Mouse (Mus musculus): ENCODE measurements around the gene Cdk7. TPM values are rescaled to one million over a fixed set of nuclear protein-coding genes. Genes with fewer than 3 reads are reported as not detected.
"Not testable (repeated sequence)": the region's sequence is repeated elsewhere in the genome, so short reads cannot be mapped to it uniquely, and the experiment has no call there.

Cdk7 gene
- total RNA-seq (2015) (26.1 and 27.2 TPM in 2 replicates), total RNA-seq (2017) (22.2 and 22.6 TPM in 2 replicates)

GRCm38 (mm10) chr13:100730861-100731176 is at the start of gene Cdk7:
Cdk7 (minus strand) TSS chr13:100730939.
- ATAC-seq (ENCODE audit: poor library complexity, severe bottlenecking): peak; percentile 100

- ATAC-seq (ENCODE audit: poor library complexity, severe bottlenecking): no peak
Measured at GRCm38 (mm10) chr13:100777491-100777890, 46.8 kb upstream of the Cdk7 start.

- no peak for ATAC-seq (ENCODE audit: poor library complexity, severe bottlenecking)
Measured at GRCm38 (mm10) chr13:100776710-100777109, 46.0 kb upstream of the Cdk7 start.

GRCm38 (mm10) chr13:100776056-100776419 is 45.3 kb upstream of the Cdk7 start:
- ATAC-seq (ENCODE audit: poor library complexity, severe bottlenecking): no peak; the same call in 1 of the 2 replicates

- peak; percentile 99 for ATAC-seq (ENCODE audit: poor library complexity, severe bottlenecking)
Measured at GRCm38 (mm10) chr13:100775252-100776055, 44.7 kb upstream of the Cdk7 start, which contains the start of gene Cenph. Cenph (minus strand) TSS chr13:100775899.

GRCm38 (mm10) chr13:100774704-100775103 is 44.0 kb upstream of the Cdk7 start:
- ATAC-seq (ENCODE audit: poor library complexity, severe bottlenecking): no peak

GRCm38 (mm10) chr13:100755329-100755728 is 24.6 kb upstream of the Cdk7 start:
- ATAC-seq (ENCODE audit: poor library complexity, severe bottlenecking): no peak

GRCm38 (mm10) chr13:100754186-100754585 is 23.4 kb upstream of the Cdk7 start:
- no peak for ATAC-seq (ENCODE audit: poor library complexity, severe bottlenecking)

GRCm38 (mm10) chr13:100753011-100753410 is 22.3 kb upstream of the Cdk7 start:
- ATAC-seq (ENCODE audit: poor library complexity, severe bottlenecking): no peak

GRCm38 (mm10) chr13:100752529-100752928 is 21.8 kb upstream of the Cdk7 start:
- no peak for ATAC-seq (ENCODE audit: poor library complexity, severe bottlenecking)

GRCm38 (mm10) chr13:100751402-100751801 is 20.7 kb upstream of the Cdk7 start:
- ATAC-seq (ENCODE audit: poor library complexity, severe bottlenecking): no peak

- ATAC-seq (ENCODE audit: poor library complexity, severe bottlenecking): peak; percentile 81
Measured at GRCm38 (mm10) chr13:100750799-100751198, 20.1 kb upstream of the Cdk7 start.

- ATAC-seq (ENCODE audit: poor library complexity, severe bottlenecking): no peak
Measured at GRCm38 (mm10) chr13:100748638-100749037, 17.9 kb upstream of the Cdk7 start.

- ATAC-seq (ENCODE audit: poor library complexity, severe bottlenecking): no peak
Measured at GRCm38 (mm10) chr13:100746090-100746489, 15.4 kb upstream of the Cdk7 start.

- peak; percentile 93 for ATAC-seq (ENCODE audit: poor library complexity, severe bottlenecking)
Measured at GRCm38 (mm10) chr13:100744036-100744744, 13.5 kb upstream of the Cdk7 start, which contains the start of gene Mrps36. Mrps36 (minus strand) TSS chr13:100744659.

- no peak; the same call in 1 of the 2 replicates for ATAC-seq (ENCODE audit: poor library complexity, severe bottlenecking)
Measured at GRCm38 (mm10) chr13:100743346-100744035, 12.8 kb upstream of the Cdk7 start.

- no peak for ATAC-seq (ENCODE audit: poor library complexity, severe bottlenecking)
Measured at GRCm38 (mm10) chr13:100742831-100743230, 12.1 kb upstream of the Cdk7 start.

- no peak for ATAC-seq (ENCODE audit: poor library complexity, severe bottlenecking)
Measured at GRCm38 (mm10) chr13:100732756-100733155, 2.0 kb upstream of the Cdk7 start.

GRCm38 (mm10) chr13:100731462-100732046 is 815 bp upstream of the Cdk7 start:
- ATAC-seq (ENCODE audit: poor library complexity, severe bottlenecking): not testable (repeated sequence)

- ATAC-seq (ENCODE audit: poor library complexity, severe bottlenecking): peak; percentile 67
Measured at GRCm38 (mm10) chr13:100730153-100730860, 432 bp downstream of the Cdk7 start.

Measured in megakaryocyte, adult 5-6 weeks (primary cell).